Mouse (Mus musculus): ENCODE measurements around the gene Ccdc103. TPM values are rescaled to one million over a fixed set of nuclear protein-coding genes. Genes with fewer than 3 reads are reported as not detected.
A peak's percentile ranks its signal among the peaks of the same experiment; 100 is the strongest.

The Ccdc103 gene
- polyA plus RNA-seq, 1 experiment: 0.07 TPM

- no peak for DNase-seq (ENCODE audit: low read depth, low spot score)
- WGBS: 67% methylated on average over 5 of the region's 5 CpGs
Observed at GRCm38 (mm10) chr11:102887433-102887832, 6.4 kb downstream of the Ccdc103 start.

- WGBS: 39% methylated on average over 3 of the region's 3 CpGs
Observed at GRCm38 (mm10) chr11:102888135-102888534, 7.1 kb downstream of the Ccdc103 start.

GRCm38 (mm10) chr11:102890096-102890495 lies 9.1 kb downstream of the Ccdc103 start:
- WGBS: 72% methylated on average over 5 of the region's 5 CpGs
- no peak for DNase-seq (ENCODE audit: low read depth, low spot score)

More at GRCm38 (mm10) chr11:102888135-102888534, 7.1 kb downstream of the Ccdc103 start:
- DNase-seq (ENCODE audit: low read depth, low spot score): no peak

- WGBS: 4% methylated on average over 43 of the region's 43 CpGs
- peak; percentile 58 for DNase-seq (ENCODE audit: low read depth, low spot score)
Observed at GRCm38 (mm10) chr11:102893015-102893651, 12.1 kb downstream of the Ccdc103 start.

- no peak for DNase-seq (ENCODE audit: low read depth, low spot score)
- WGBS: 94% methylated on average over 4 of the region's 4 CpGs
Observed at GRCm38 (mm10) chr11:102894716-102895115, 13.7 kb downstream of the Ccdc103 start.

GRCm38 (mm10) chr11:102895779-102896178 lies 14.8 kb downstream of the Ccdc103 start:
- no peak for DNase-seq (ENCODE audit: low read depth, low spot score)
- 78% methylated on average over 9 of the region's 9 CpGs for WGBS

GRCm38 (mm10) chr11:102896641-102897040 lies 15.6 kb downstream of the Ccdc103 start:
- WGBS: 78% methylated on average over 20 of the region's 20 CpGs
- no peak for DNase-seq (ENCODE audit: low read depth, low spot score)

- WGBS: 77% methylated on average over 9 of the region's 9 CpGs
- no peak for DNase-seq (ENCODE audit: low read depth, low spot score)
Observed at GRCm38 (mm10) chr11:102898408-102898807, 17.4 kb downstream of the Ccdc103 start.

GRCm38 (mm10) chr11:102900763-102901162 lies 19.8 kb downstream of the Ccdc103 start, which contains the start of gene Gfap:
Gene Gfap (minus strand): TSS chr11:102900912.
- DNase-seq (ENCODE audit: low read depth, low spot score): peak; percentile 59
- 4% methylated on average over 7 of the region's 7 CpGs for WGBS

- 43% methylated on average over 4 of the region's 4 CpGs for WGBS
- DNase-seq (ENCODE audit: low read depth, low spot score): no peak
Observed at GRCm38 (mm10) chr11:102901199-102901598, 20.2 kb downstream of the Ccdc103 start.

- whole genome bisulfite sequencing: 81% methylated on average over 5 of the region's 5 CpGs
- no peak for DNase-seq (ENCODE audit: low read depth, low spot score)
Observed at GRCm38 (mm10) chr11:102902107-102902506, 21.1 kb downstream of the Ccdc103 start.

- DNase-seq (ENCODE audit: low read depth, low spot score): no peak
- 58% methylated on average over 7 of the region's 7 CpGs for WGBS
Observed at GRCm38 (mm10) chr11:102903654-102904053, 22.6 kb downstream of the Ccdc103 start.

GRCm38 (mm10) chr11:102911376-102911775 lies 30.4 kb downstream of the Ccdc103 start:
- 81% methylated on average over 7 of the region's 7 CpGs for WGBS
- no peak for DNase-seq (ENCODE audit: low read depth, low spot score)

- DNase-seq (ENCODE audit: low read depth, low spot score): no peak
- WGBS: 79% methylated on average over 9 of the region's 9 CpGs
Observed at GRCm38 (mm10) chr11:102915380-102915779, 34.4 kb downstream of the Ccdc103 start.

GRCm38 (mm10) chr11:102918077-102918476 lies 37.1 kb downstream of the Ccdc103 start:
- WGBS: 87% methylated on average over 4 of the region's 4 CpGs

GRCm38 (mm10) chr11:102921491-102921890 lies 40.5 kb downstream of the Ccdc103 start:
- DNase-seq (ENCODE audit: low read depth, low spot score): no peak
- 77% methylated on average over 6 of the region's 6 CpGs for WGBS

More at GRCm38 (mm10) chr11:102918077-102918476, 37.1 kb downstream of the Ccdc103 start:
- no peak for DNase-seq (ENCODE audit: low read depth, low spot score)

GRCm38 (mm10) chr11:102924557-102925350 lies 43.8 kb downstream of the Ccdc103 start, which contains the start of gene Kif18b:
Gene Kif18b (minus strand): TSS chr11:102925124.
- DNase-seq (ENCODE audit: low read depth, low spot score): peak; percentile 85
- WGBS: under 1% methylated on average over 62 of the region's 62 CpGs

GRCm38 (mm10) chr11:102925351-102925717 lies 44.3 kb downstream of the Ccdc103 start:
- peak; percentile 27 for DNase-seq (ENCODE audit: low read depth, low spot score)
- WGBS: 4% methylated on average over 10 of the region's 10 CpGs

GRCm38 (mm10) chr11:102930672-102931071 lies 49.7 kb downstream of the Ccdc103 start:
- WGBS: 85% methylated on average over 10 of the region's 10 CpGs
- no peak for DNase-seq (ENCODE audit: low read depth, low spot score)
